Mouse (Mus musculus): ENCODE results near the gene Hoxb4.

Hoxb4 gene

GRCm38 (mm10) chr11:96316696-96317607 lies 1.1 kb upstream of the Hoxb4 start:
- DNase-seq = no peak

- DNase-seq = no peak
These were observed 452 bp downstream of the Hoxb4 start for GRCm38 (mm10) chr11:96318368-96319070.

GRCm38 (mm10) chr11:96319071-96319902 lies 1.2 kb downstream of the Hoxb4 start:
- DNase-seq = no peak

GRCm38 (mm10) chr11:96319910-96320309 lies 1.8 kb downstream of the Hoxb4 start:
- DNase-seq = no peak

DNA sequence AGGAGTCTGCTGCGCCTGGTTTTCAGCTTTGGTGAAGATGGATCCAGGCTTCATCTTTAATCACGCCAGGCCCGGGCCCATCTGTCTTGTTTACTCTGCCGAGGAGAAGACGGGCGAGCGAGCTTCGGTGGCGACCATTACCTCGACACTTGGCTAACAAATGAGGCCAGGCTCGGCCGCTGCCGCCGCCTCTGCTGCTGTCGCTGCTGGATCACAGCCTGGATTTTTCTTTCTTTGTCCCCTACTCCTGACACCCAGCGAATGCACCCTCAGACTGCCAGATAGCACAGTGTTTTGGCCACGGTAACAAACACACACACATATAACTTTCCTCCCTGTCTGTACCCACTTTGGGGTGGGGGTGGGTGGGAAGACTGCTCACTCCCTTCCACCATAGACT lies 2.6 kb downstream of the Hoxb4 start:
- DNase-seq = no peak

- no peak for DNase-seq
These were observed 3.8 kb downstream of the Hoxb4 start for GRCm38 (mm10) chr11:96321846-96322245.

DNA sequence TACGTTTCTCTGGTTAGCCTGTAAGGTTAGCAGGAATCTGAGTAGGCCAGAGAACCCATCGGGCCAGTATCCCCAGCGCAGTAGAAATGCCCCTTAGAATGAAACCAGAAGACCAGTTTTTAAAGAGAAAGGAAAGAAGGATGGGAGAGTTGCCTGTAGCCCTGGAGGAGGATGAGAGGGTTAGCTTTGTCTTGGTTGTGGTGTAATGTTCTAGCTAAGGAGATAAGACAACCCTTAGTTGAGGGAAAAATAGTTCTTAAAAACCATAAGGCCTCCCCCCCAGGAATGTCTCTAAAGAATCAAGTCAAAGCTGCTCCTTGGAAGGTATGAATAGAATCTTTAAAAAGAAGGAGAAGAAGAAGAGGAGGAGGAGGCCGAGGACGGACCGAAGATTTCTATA lies 4.7 kb downstream of the Hoxb4 start:
- no peak for DNase-seq

GRCm38 (mm10) chr11:96323154-96323553 lies 5.1 kb downstream of the Hoxb4 start, which contains the start of gene Hoxb3:
Gene Hoxb3 (plus strand): TSS chr11:96323326.
- DNase-seq = no peak

GRCm38 (mm10) chr11:96324125-96324524 lies 6.1 kb downstream of the Hoxb4 start:
- DNase-seq = no peak

- no peak for DNase-seq
These were observed 6.9 kb downstream of the Hoxb4 start for GRCm38 (mm10) chr11:96324965-96325364.

GRCm38 (mm10) chr11:96325747-96326212 lies 7.7 kb downstream of the Hoxb4 start:
- no peak for DNase-seq

- DNase-seq = no peak
These were observed 8.6 kb downstream of the Hoxb4 start for GRCm38 (mm10) chr11:96326705-96327104.

DNA sequence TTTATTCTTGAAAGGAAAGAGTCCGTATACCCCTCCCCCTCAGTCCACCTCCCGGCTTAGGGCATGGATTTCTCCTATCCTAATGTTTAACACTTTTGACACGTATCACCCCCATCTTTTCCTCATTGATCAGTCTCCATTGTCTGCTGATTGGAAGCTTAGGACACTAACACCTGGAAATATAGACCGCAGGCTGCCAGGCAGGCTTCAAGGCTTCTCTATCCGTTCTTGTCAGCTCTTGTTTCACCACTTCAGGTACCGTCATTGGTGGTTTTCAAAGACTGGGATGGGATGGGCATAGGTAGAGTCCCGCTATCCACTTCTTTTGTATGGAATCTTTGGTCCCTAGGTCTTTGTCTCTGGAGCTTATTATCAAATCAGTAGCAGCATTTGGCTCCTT lies 9.1 kb downstream of the Hoxb4 start:
- DNase-seq = no peak

DNA sequence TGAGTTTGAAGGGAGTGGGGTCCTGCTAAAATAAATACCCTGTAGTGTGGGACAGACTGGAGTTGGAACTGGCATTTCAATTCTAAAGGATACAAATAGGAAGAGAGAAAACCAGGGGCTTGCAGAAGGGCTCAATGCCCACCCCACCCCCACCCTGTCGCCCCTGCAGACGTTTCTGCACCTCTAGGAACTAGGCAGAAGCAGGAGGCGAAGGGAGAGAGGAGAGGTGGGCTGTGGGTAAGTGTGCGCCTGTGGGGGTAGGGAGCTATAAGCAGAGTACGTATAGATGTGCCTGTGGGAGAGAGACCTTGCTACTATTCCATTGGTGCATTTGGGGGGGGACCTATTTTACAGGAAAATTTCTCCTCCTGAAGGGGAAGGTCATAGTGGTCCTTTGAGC lies 9.7 kb downstream of the Hoxb4 start:
- DNase-seq = no peak

GRCm38 (mm10) chr11:96328605-96329004 lies 10.5 kb downstream of the Hoxb4 start:
- DNase-seq = no peak

GRCm38 (mm10) chr11:96332105-96332504 lies 14.0 kb downstream of the Hoxb4 start:
- no peak for DNase-seq

DNA sequence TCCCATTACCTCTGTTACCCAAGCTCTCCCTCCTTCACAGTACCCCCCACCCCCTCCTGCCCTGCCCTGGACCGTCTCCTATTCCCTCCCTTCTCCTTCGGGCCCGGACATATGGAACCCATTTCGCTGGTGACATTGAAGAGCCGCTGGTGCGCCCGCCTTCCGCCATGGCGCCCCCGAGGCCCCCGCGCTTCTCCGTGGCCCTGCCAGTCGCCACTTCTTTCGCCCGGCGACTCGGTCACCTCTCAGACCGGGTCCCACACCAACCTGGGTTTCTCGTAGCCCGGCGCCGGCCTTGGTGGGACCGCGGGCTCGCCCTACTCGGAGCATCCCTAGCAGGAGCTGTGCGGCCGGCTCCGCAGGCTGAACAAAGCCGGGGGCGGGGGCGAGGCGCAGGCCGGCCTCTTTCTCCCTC lies 14.6 kb downstream of the Hoxb4 start:
- no peak for DNase-seq

GRCm38 (mm10) chr11:96333241-96334001 lies 15.4 kb downstream of the Hoxb4 start:
- no peak for DNase-seq

- no peak for DNase-seq
These were observed 15.9 kb downstream of the Hoxb4 start for GRCm38 (mm10) chr11:96334002-96334364.

- DNase-seq = no peak
These were observed 16.9 kb downstream of the Hoxb4 start for GRCm38 (mm10) chr11:96334998-96335397.

GRCm38 (mm10) chr11:96336597-96336996 lies 18.5 kb downstream of the Hoxb4 start:
- DNase-seq = no peak

GRCm38 (mm10) chr11:96337026-96337425 lies 19.0 kb downstream of the Hoxb4 start:
- DNase-seq = no peak

All from cerebellum, adult 11-12 months (tissue).